Mouse (Mus musculus) T-helper 1 cell (primary cell): ENCODE data around the gene Zbtb37.

Experiments used
- in situ Hi-C: fragments of 300-600 bp; cut with MboI, MseI; formaldehyde crosslinking; loops from one replicate; pipeline ENCODE4 v1.15.1; 2025; ENCODE audit warnings: high pct_unique_total_duplicates

Zbtb37 gene

DNA sequence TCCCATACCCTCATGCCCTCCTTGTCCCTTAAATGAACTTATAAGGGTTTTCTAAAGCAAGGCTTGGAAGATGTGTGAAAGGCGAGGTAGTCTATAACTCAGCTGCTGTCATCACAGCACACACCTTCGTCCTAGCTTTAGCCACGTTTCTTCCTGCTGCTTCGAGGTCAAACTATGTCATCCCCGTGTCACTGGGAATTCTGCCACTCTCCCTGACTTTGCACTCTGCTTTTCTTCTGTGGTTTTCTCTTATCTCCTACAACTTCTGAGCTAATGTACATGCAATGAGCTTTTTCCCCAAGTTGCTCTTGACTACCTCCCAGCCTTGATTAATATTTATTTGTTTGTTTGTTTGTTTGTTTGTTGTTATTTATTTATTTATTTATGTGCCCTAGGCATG lies 54.6 kb downstream of the Zbtb37 start:
- in situ Hi-C loops, result no loop called here

DNA sequence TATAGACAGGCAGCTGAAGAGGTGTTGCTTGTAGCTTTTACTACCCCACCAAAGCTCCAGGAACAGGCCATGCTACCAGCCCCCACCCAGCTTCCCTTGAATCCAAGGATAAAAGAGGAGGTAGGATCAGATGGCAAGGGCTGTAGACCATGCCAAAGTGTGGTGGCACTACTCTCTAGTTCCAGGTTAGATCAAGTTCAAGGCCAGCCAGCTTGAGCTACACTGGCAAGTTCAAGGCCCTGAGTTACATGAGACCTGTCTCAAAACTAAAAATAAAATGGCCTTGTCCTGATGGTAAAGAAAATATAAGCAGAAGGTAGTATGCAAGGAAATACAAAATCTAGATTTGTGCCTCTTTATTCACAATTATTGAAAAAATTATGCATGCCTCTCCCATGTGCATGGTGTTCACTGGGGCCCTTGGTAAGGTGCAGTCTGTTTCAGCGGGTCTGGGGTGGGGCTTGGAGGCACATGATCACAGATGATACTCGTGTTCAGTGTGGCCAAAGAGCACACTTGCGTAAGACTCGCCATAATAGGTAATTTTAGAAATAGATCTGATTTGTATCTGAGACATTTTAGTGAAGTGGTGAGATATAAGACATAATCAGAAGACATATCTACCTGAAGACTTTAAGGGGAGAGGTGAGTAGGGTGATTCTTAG lies 56.4 kb downstream of the Zbtb37 start, which contains the start of gene Serpinc1:
Gene Serpinc1 (plus strand): TSS at position 515 of the 665 bp plus-strand sequence.
- in situ Hi-C loops, result no loop called here

DNA sequence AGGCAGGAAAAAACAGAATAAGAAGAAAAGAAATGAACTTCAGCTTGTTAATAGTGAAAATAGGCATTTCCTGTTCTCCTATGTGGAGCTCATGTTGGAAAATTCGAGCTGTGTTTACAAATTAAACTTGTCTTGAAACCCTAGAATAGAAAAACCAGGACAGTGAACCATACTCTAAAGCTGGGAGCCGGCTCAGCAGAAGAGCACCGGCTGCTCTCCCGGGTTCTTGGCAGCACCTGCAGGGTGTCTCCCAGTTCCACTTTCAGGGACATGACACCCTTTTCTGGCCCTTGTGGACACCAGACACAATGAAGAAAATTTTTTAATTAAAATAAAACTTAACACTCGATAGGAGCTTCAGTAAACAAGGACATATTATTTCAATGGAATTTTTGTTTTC lies 66.0 kb downstream of the Zbtb37 start:
- in situ Hi-C loops, result no loop called here

GRCm38 (mm10) chr1:160967268-160967667 lies 67.4 kb downstream of the Zbtb37 start:
- in situ Hi-C loops, result no loop called here

DNA sequence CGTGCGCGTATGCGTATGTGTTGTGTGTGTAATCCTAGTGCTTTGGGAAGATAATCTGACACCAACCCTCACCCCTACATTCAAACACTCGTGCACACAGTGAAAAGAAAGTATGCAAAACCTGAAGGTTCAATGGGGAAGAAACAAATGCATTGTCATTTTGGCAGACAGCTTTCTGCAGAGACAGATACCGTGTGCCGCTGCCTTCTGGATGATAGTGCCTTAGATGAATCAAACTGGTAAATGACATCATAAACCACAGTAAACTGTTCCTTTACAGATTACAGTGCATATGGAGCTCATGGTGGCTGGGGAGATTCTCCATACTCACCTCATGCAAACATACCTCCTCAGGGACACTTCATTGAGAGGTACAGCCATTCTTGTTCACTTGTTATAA lies 71.5 kb downstream of the Zbtb37 start:
- in situ Hi-C loops, result no loop called here
